Mouse (Mus musculus): ENCODE measurements around the gene Ctnnb1. TPM values are rescaled to one million over a fixed set of nuclear protein-coding genes. Genes with fewer than 3 reads are reported as not detected.

Gene Ctnnb1
- polyA plus RNA-seq, 1 experiment: 145 TPM

GRCm38 (mm10) chr9:120974209-120974608, 45.2 kb downstream of the Ctnnb1 start:
- TF ChIP-seq GATA1 (IDR thresholded peaks at IDR 0.05; ENCODE audit: low read length): no peak

- no peak for TF ChIP-seq GATA1 (IDR thresholded peaks at IDR 0.05; ENCODE audit: low read length)
Observed at GRCm38 (mm10) chr9:120976158-120976557, 47.1 kb downstream of the Ctnnb1 start.

GRCm38 (mm10) chr9:120976856-120977255, 47.8 kb downstream of the Ctnnb1 start:
- TF ChIP-seq GATA1 (IDR thresholded peaks at IDR 0.05; ENCODE audit: low read length): no peak

GRCm38 (mm10) chr9:120981777-120982176, 52.8 kb downstream of the Ctnnb1 start:
- TF ChIP-seq GATA1 (IDR thresholded peaks at IDR 0.05; ENCODE audit: low read length): no peak

GRCm38 (mm10) chr9:120983849-120984248, 54.8 kb downstream of the Ctnnb1 start:
- TF ChIP-seq GATA1 (IDR thresholded peaks at IDR 0.05; ENCODE audit: low read length): no peak

GRCm38 (mm10) chr9:120984509-120984908, 55.5 kb downstream of the Ctnnb1 start:
- no peak for TF ChIP-seq GATA1 (IDR thresholded peaks at IDR 0.05; ENCODE audit: low read length)

- TF ChIP-seq GATA1 (IDR thresholded peaks at IDR 0.05; ENCODE audit: low read length): no peak
Observed at GRCm38 (mm10) chr9:120985009-120985408, 56.0 kb downstream of the Ctnnb1 start.

GRCm38 (mm10) chr9:120985524-120985923, 56.5 kb downstream of the Ctnnb1 start:
- no peak for TF ChIP-seq GATA1 (IDR thresholded peaks at IDR 0.05; ENCODE audit: low read length)

GRCm38 (mm10) chr9:120986255-120986654, 57.2 kb downstream of the Ctnnb1 start:
- TF ChIP-seq GATA1 (IDR thresholded peaks at IDR 0.05; ENCODE audit: low read length): no peak

GRCm38 (mm10) chr9:120986994-120987393, 58.0 kb downstream of the Ctnnb1 start:
- TF ChIP-seq GATA1 (IDR thresholded peaks at IDR 0.05; ENCODE audit: low read length): no peak

- no peak for TF ChIP-seq GATA1 (IDR thresholded peaks at IDR 0.05; ENCODE audit: low read length)
Observed at GRCm38 (mm10) chr9:120988088-120988487, 59.1 kb downstream of the Ctnnb1 start.

- no peak for TF ChIP-seq GATA1 (IDR thresholded peaks at IDR 0.05; ENCODE audit: low read length)
Observed at GRCm38 (mm10) chr9:120989806-120990700, 61.0 kb downstream of the Ctnnb1 start.

- TF ChIP-seq GATA1 (IDR thresholded peaks at IDR 0.05; ENCODE audit: low read length): no peak
Observed at GRCm38 (mm10) chr9:120991801-120992200, 62.8 kb downstream of the Ctnnb1 start.

GRCm38 (mm10) chr9:120993004-120993403, 64.0 kb downstream of the Ctnnb1 start:
- TF ChIP-seq GATA1 (IDR thresholded peaks at IDR 0.05; ENCODE audit: low read length): no peak

GRCm38 (mm10) chr9:120994223-120995155, 65.5 kb downstream of the Ctnnb1 start:
- no peak for TF ChIP-seq GATA1 (IDR thresholded peaks at IDR 0.05; ENCODE audit: low read length)

GRCm38 (mm10) chr9:120998696-120999095, 69.7 kb downstream of the Ctnnb1 start:
- no peak for TF ChIP-seq GATA1 (IDR thresholded peaks at IDR 0.05; ENCODE audit: low read length)

All from G1E-ER4 (cell line).